Comparison of ENCODE assay signal across 17 mouse cellular contexts in the genomic region with DNA sequence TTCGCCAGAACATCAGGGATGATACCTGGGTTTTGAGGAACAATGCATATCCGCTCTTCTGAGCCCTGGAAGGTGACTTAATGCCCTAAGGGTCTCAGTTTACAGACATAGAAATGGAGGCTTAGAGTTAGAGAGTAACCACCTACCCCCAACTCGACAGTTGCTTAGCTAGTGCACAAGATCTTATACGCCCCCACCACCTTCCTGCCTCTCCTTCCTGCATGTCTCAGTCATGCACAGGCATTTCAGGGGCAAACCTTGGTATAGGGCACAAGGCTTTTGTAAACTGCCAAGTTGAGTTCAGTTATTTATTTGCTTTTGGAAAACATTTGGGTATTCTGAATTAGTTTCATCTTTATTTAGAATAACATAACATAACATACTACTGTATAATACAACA.
DNase-seq lines count a peak whose midpoint lies in the region; ATAC-seq and TF ChIP-seq lines count a peak whose summit lies in the region.
"Had no signal": no experiment of that assay in that cellular context is flagged by ENCODE, and none has a peak within 500 bp of the region (broad histone marks: within the 10 kb centered on the region; RNA-seq: fewer than 3 reads in every experiment).

No protein-coding gene starts in this region.

- no peaks in the 10 kb centered on the region for H3K27me3 ChIP-seq in E14TG2a.4 (ENCODE audit: insufficient read depth, low read length)
- H3K27me3 ChIP-seq: CH12.LX; embryonic facial prominence, embryonic 13.5 days; forebrain, embryonic 12.5 days; hindbrain, embryonic 13.5 days had no signal

- ATAC-seq in CD4-positive, CD25-positive, alpha-beta regulatory T cell, adult 4 months = no peak

- peak overlapping the region; percentile 41 for H3K4me3 ChIP-seq in E14TG2a.4 (replicated peaks; ENCODE audit: low read length)
- H3K4me3 ChIP-seq: embryonic facial prominence, embryonic 13.5 days; forebrain, embryonic 12.5 days; hindbrain, embryonic 13.5 days had no signal

- H3K4me1 ChIP-seq in E14TG2a.4 (replicated peaks; ENCODE audit: low read depth, low read length) = peaks cover 22% of the 10 kb centered on the region
- H3K4me1 ChIP-seq: forebrain, embryonic 12.5 days had no signal

- DNase-seq in CD4-positive, CD25-positive, alpha-beta regulatory T cell, adult 2 months (ENCODE audit: low read depth, low spot score) = peak; percentile 18
- peak; percentile 66 for DNase-seq in thymus, postnatal 0 days (ENCODE audit: low spot score)
- DNase-seq in thymus, postnatal 4 days = peak; percentile 48
- no peak for DNase-seq in embryo, embryonic 10.5 days (ENCODE audit: low spot score)
- no peak for DNase-seq in retina, embryonic 14.5 days (ENCODE audit: low spot score)
- DNase-seq: B cell, adult 2 months; cerebellum, adult 11-12 months; cerebellum, adult 9-10 months; cerebellum, postnatal 25 days; kidney, adult 11 months had no signal

- no peaks in the 10 kb centered on the region for H3K36me3 ChIP-seq in E14TG2a.4 (ENCODE audit: insufficient read depth, low read length)
- H3K36me3 ChIP-seq: embryonic facial prominence, embryonic 13.5 days; forebrain, embryonic 12.5 days; G1E; hindbrain, embryonic 13.5 days had no signal

- TF ChIP-seq CTCF in E14TG2a.4 (conservative IDR thresholded peaks at IDR 0.05; ENCODE audit: low read length) = no peak

- H3K9me3 ChIP-seq in E14TG2a.4 (ENCODE audit: low read length) = 0 out of 2 replicates have a peak, but pooled peaks cover under 1% of the 10 kb centered on the region
- H3K9me3 ChIP-seq: embryonic facial prominence, embryonic 13.5 days; forebrain, embryonic 12.5 days; G1E; hindbrain, embryonic 13.5 days had no signal

Comparison
In these comparisons a context has a peak if more than half of its experiments do, and no peak if none do; other contexts are left out.
1. DNase-seq: peak in CD4-positive, CD25-positive, alpha-beta regulatory T cell, adult 2 months (single experiment), thymus, postnatal 0 days (single experiment) and thymus, postnatal 4 days (single experiment); none in embryo, embryonic 10.5 days (single experiment) and retina, embryonic 14.5 days (single experiment).